Mouse (Mus musculus) hindbrain, embryonic 15.5 days (tissue): Measurements from ENCODE around the gene Abhd12. TPM values are rescaled to one million over a fixed set of nuclear protein-coding genes. Genes with fewer than 3 reads are reported as not detected.

Experiments used
- ATAC-seq: fragments of 200-750 bp; cut with Nextera tagmentation; 2 replicates; pipeline ENCODE4 v1.8.0; 2017; ENCODE audit warnings: low read depth, moderate number of reproducible peaks, moderate TSS enrichment; ENCODE audit not compliant: low FRiP score
- H3K27ac ChIP-seq: fragments of 300-500 bp; sonication (generic); replicated peaks from 2 replicates; pipeline ENCODE4 v1.5.1; 2015; ENCODE audit warnings: mild to moderate bottlenecking, inconsistent platforms
- H3K27me3 ChIP-seq: fragments of 300-500 bp; sonication (generic); 2 replicates; pipeline ENCODE4 v1.6.1; 2015; ENCODE audit warnings: control low read depth, inconsistent platforms
- H3K36me3 ChIP-seq: fragments of 300-500 bp; sonication (generic); 2 replicates; pipeline ENCODE4 v1.6.1; 2015; ENCODE audit warnings: control low read depth, inconsistent platforms
- H3K4me1 ChIP-seq: fragments of 300-500 bp; sonication (generic); replicated peaks from 2 replicates; pipeline ENCODE4 v1.6.1; 2015; ENCODE audit warnings: control low read depth, inconsistent platforms
- H3K4me2 ChIP-seq: fragments of 300-500 bp; sonication (generic); 2 replicates; pipeline ENCODE4 v1.6.1; 2015; ENCODE audit warnings: moderate library complexity, mild to moderate bottlenecking, inconsistent platforms
- H3K4me3 ChIP-seq: fragments of 300-500 bp; sonication (generic); 2 replicates; pipeline ENCODE4 v1.5.1; 2015; ENCODE audit warnings: mild to moderate bottlenecking, inconsistent platforms
- H3K9ac ChIP-seq: fragments of 300-500 bp; sonication (generic); 2 replicates; pipeline ENCODE4 v1.6.1; 2015; ENCODE audit warnings: inconsistent platforms
- H3K9me3 ChIP-seq: fragments of 300-500 bp; sonication (generic); 2 replicates; pipeline ENCODE4 v1.6.1; 2016; ENCODE audit warnings: control low read depth, inconsistent platforms
- WGBS: fragments of 180-500 bp; shearing (Covaris S2); methylation state at CpG from one replicate; pipeline ENCODE4 v1.1.7; 2015; 5-methylcytosine and 5-hydroxymethylcytosine counted together
- polyA plus RNA-seq: library from polyadenylated mRNA; unstranded; fragments of >200 nt; fragmentation: Nextera tagmentation; extraction: Ambion mirVana; gene quantifications from 2 replicates; pipeline ENCODE4 v1.2.1, GENCODE M21; 2015

Gene Abhd12
- polyA plus RNA-seq, 1 experiment from 2014 or later = 137 TPM

- Histone ChIP-seq H3K4me1 (peaks cover 31% of the 10 kb centered on the region), H3K4me2 (peak overlapping the region; percentile 80), H3K27me3 (peaks cover 4% of the 10 kb centered on the region; the same call in 1 of the 2 replicates), H3K27ac (peak overlapping the region; percentile 69), H3K9me3 (no peaks in the 10 kb centered on the region), H3K9ac (peak overlapping the region; percentile 58), H3K36me3 (0 out of 2 replicates have a peak, but pooled peaks cover 3% of the 10 kb centered on the region), H3K4me3 (peak overlapping the region; percentile 54)
- WGBS = under 1% methylated on average over 23 of the region's 23 CpGs
- ATAC-seq = peak; percentile 5
Observed at GRCm38 (mm10) chr2:150787234-150787771, 117.2 kb downstream of the Abhd12 start.

DNA sequence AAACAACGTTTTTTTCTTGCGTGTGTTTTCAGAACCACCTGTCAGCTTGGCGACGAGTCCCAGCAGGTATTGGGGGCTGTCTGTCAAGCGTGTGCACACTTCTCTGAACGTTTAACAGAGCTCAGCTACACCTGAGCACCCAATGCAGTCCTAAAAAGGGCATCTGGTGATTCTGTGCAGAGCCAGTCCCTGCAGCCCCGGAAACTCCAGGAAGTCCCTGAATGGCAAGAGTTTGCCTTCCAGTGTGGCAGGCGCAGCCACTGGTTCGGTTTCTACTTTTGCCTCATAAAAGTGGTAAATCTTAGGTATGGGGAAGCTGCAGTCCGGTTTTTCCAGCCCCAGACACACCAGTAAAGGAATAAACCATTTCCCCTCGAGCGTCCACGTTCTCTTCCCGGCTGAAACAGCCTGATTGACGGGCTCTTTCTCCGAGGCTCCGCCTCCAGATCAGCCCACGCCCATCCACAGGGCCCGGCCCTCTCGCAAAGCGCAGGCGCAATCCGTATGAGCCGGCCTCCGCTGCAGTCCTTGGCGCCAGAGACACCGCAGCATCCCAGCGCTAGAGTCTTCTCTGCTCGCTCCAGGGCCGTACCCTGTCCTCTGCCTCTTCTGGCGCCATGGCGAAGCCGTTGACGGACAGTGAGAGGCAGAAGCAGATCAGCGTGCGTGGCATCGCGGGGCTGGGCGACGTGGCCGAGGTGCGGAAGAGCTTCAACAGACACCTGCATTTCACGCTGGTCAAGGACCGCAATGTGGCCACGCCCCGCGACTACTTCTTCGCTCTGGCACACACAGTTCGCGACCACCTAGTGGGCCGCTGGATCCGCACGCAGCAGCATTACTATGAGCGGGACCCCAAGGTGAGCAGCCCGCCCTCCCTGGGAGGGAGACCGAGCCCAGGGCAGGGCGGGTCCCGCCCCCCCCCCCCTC lies 118.0 kb downstream of the Abhd12 start, which contains the start of gene Pygb:
Gene Pygb (plus strand): TSS at position 485 of the 930 bp plus-strand sequence.
- Histone ChIP-seq H3K4me3 (peak within 1 kb of the TSS; percentile 54), H3K4me2 (peak within 1 kb of the TSS; percentile 80), H3K9ac (peak within 1 kb of the TSS; percentile 58), H3K27ac (peak within 1 kb of the TSS; percentile 69), H3K9me3 (no peaks in the 10 kb centered on the region), H3K36me3 (no peaks in the 10 kb centered on the region), H3K4me1 (peaks cover 31% of the 10 kb centered on the region), H3K27me3 (peaks cover 4% of the 10 kb centered on the region; the same call in 1 of the 2 replicates)
- WGBS = 2% methylated on average over 54 of the region's 58 CpGs
- ATAC-seq = peak; percentile 97

DNA sequence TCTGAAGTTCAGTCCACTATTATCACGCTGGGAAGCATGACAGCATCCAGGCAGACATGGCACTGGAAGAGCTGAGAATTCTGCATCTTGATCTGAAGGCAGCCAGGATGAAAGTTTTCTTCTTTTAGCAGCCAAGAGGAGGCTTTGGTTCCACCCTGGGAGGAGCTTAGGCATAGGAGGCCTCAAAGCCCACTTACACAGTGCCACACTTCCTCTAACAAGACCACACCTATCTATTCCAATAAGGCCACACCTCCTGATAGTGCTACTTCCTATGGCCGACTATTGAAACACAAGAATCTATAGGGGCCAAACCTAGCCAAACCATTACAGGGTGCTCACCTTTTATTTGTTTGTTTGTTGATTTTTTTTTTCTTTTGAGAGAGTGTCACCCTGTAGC lies 121.7 kb downstream of the Abhd12 start:
- Histone ChIP-seq H3K4me1 (peaks cover 12% of the 10 kb centered on the region), H3K27ac (no peak overlapping the region), H3K9me3 (no peaks in the 10 kb centered on the region), H3K27me3 (peaks cover 4% of the 10 kb centered on the region; the same call in 1 of the 2 replicates), H3K4me3 (no peak overlapping the region), H3K9ac (no peak overlapping the region), H3K36me3 (no peaks in the 10 kb centered on the region), H3K4me2 (no peak overlapping the region)
- ATAC-seq = no peak
- 83% methylated on average over 2 of the region's 2 CpGs for WGBS

Other genes starting within 250 kb of the Abhd12 start
- 15.0 and 19.8 TPM in 2 replicates for gene Acss1, start 236.2 kb downstream of the Abhd12 start, polyA plus RNA-seq
- 0.09 and 0.13 TPM in 2 replicates for gene Vsx1, start 215.4 kb downstream of the Abhd12 start, polyA plus RNA-seq
- gene Entpd6, start 155.7 kb downstream of the Abhd12 start, polyA plus RNA-seq = 71.6 and 76.3 TPM in 2 replicates
- 135 and 149 TPM in 2 replicates for gene Pygb, start 118.0 kb downstream of the Abhd12 start, polyA plus RNA-seq
- gene Gins1, start 659 bp upstream of the Abhd12 start, polyA plus RNA-seq = 14.8 and 16.1 TPM in 2 replicates
- 4.1 and 5.0 TPM in 2 replicates for gene Ninl, start 134.6 kb upstream of the Abhd12 start, polyA plus RNA-seq
- 35.2 and 35.8 TPM in 2 replicates for gene Nanp, start 134.7 kb upstream of the Abhd12 start, polyA plus RNA-seq
- not detected in 2 replicates for gene Gm14151, start 187.6 kb upstream of the Abhd12 start, polyA plus RNA-seq
- not detected in 2 replicates for gene Gm14147, start 193.5 kb upstream of the Abhd12 start, polyA plus RNA-seq